Mouse (Mus musculus): ENCODE results near the gene Zdhhc6. TPM values are rescaled to one million over a fixed set of nuclear protein-coding genes. Genes with fewer than 3 reads are reported as not detected.

Gene Zdhhc6
- polyA plus RNA-seq, 1 experiment from 2014 or later: 103 TPM

DNA sequence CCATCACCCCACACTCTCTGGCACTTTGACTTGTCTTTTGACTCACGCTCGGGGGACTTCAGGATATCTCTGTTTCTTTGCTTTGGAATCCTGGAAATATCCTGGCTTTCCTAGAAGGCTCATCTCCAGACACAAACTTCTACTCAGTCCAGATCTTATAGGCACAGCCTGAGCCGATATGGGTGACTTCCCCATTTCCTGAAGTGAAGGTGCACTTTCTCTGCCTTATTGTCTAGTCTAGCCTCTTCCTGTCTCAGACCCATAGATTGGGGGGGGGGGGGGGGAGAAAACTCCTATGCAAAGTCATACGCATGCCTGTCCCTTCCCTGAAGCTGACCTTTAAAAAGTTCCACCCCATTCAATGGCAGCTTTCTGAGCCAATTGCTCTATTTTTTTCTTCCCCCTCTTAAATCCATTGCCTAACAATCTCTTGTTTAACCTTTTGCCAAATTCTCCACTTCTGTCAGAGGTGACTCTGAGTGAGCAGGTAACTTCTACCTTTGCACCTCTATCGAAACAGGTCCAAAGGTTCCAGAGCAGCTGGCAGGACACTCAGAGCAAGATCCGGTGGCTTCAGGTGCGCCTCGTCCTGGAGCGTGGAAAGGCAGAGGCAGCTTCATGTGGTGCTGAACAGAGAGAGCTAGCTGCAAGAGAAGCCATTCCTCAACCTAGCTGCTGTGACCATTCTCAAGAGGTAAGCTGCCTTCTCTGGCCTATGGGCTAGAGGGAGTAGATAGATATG, 64.3 kb downstream of the Zdhhc6 start, which contains the start of gene Acsl5:
Gene Acsl5, plus strand, starts transcription at position 556 of the 742 bp plus-strand sequence.
- 0 out of 2 replicates have a peak, but pooled peaks cover 4% of the 10 kb centered on the region for H3K4me1 ChIP-seq (ENCODE audit: control insufficient read depth, insufficient read depth, low read length)
- no peak for ATAC-seq (ENCODE audit: insufficient number of reproducible peaks, low FRiP score, low TSS enrichment, low read depth)
- H3K9ac ChIP-seq (ENCODE audit: low read length): no peak within 1 kb of the TSS
- no peak for DNase-seq (ENCODE audit: low spot score)
- WGBS: 90% methylated on average over 9 of the region's 9 CpGs
- no peak within 1 kb of the TSS for H3K4me3 ChIP-seq (ENCODE audit: low read depth, low read length)
- H3K36me3 ChIP-seq (ENCODE audit: control insufficient read depth, insufficient read depth, low read length): no peaks in the 10 kb centered on the region
- H3K27ac ChIP-seq (replicated peaks; ENCODE audit: low read depth, low read length): no peak within 1 kb of the TSS
- H3K9me3 ChIP-seq (ENCODE audit: control insufficient read depth, low read length): no peaks in the 10 kb centered on the region
- no peaks in the 10 kb centered on the region for H3K27me3 ChIP-seq (ENCODE audit: control insufficient read depth, insufficient read depth, low read length)
- H3K4me2 ChIP-seq (ENCODE audit: low read depth, severe bottlenecking): no peak within 1 kb of the TSS

DNA sequence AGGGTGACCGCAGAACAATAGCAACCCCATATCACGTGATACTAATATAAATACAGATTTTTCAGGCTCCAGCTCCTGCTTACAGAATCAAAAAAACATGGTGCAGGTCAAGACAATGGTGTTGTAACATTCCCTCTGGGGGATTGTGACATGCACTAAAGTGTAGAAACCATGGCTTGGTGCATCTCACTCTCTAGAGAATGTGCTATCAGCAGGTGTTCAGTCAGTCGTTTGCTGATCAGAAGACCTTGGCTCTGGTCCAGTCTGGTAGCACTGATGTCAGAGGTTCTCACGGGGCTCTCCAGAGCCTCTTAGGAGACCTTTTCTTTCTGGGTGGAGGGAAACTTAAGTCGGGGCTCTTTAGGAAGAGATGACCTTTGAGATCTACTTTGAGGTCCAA, 65.4 kb downstream of the Zdhhc6 start:
- ATAC-seq (ENCODE audit: insufficient number of reproducible peaks, low FRiP score, low TSS enrichment, low read depth) (no peak), DNase-seq (ENCODE audit: low spot score) (no peak)
- H3K27ac ChIP-seq (replicated peaks; ENCODE audit: low read depth, low read length): no peak overlapping the region
- no peaks in the 10 kb centered on the region for H3K27me3 ChIP-seq (ENCODE audit: control insufficient read depth, insufficient read depth, low read length)
- no peak overlapping the region for H3K4me2 ChIP-seq (ENCODE audit: low read depth, severe bottlenecking)
- H3K4me3 ChIP-seq (ENCODE audit: low read depth, low read length): no peak overlapping the region
- 0 out of 2 replicates have a peak, but pooled peaks cover 4% of the 10 kb centered on the region for H3K4me1 ChIP-seq (ENCODE audit: control insufficient read depth, insufficient read depth, low read length)
- WGBS: 88% methylated on average over 5 of the region's 5 CpGs
- H3K9ac ChIP-seq (ENCODE audit: low read length): no peak overlapping the region
- H3K36me3 ChIP-seq (ENCODE audit: control insufficient read depth, insufficient read depth, low read length): no peaks in the 10 kb centered on the region
- no peaks in the 10 kb centered on the region for H3K9me3 ChIP-seq (ENCODE audit: control insufficient read depth, low read length)

DNA sequence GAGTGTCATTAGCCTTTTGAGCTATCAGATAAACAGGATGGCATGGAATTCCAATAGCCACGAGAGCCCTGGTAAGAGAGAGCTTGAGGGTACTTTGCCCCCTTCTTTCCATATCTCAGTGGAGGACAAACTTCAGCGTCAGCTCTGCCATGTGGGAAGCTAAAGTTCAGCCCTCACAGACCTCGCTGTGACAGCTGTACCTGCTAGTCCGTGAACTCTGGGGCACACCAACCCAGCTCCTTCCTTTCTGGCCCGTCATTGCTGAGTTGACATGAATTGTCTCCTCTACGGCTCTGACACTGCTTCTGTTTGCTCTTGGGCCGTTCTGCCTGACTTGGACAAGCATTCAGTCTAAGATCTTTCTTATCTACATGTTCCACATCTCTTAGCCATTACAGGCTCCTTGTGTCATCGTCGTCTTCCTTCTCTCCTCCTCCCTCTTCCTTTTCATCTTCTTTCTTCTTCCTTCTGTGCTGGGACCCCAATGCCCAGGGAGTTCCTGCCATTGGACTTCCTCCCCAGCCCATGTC, 67.8 kb downstream of the Zdhhc6 start:
- Histone ChIP-seq H3K4me3 (ENCODE audit: low read depth, low read length) (no peak overlapping the region), H3K27me3 (ENCODE audit: control insufficient read depth, insufficient read depth, low read length) (no peaks in the 10 kb centered on the region), H3K9ac (ENCODE audit: low read length) (no peak overlapping the region), H3K4me1 (ENCODE audit: control insufficient read depth, insufficient read depth, low read length) (no peaks in the 10 kb centered on the region), H3K4me2 (ENCODE audit: low read depth, severe bottlenecking) (no peak overlapping the region), H3K27ac (replicated peaks; ENCODE audit: low read depth, low read length) (no peak overlapping the region), H3K9me3 (ENCODE audit: control insufficient read depth, low read length) (no peaks in the 10 kb centered on the region), H3K36me3 (ENCODE audit: control insufficient read depth, insufficient read depth, low read length) (no peaks in the 10 kb centered on the region)
- 73% methylated on average over 9 of the region's 9 CpGs for WGBS
- DNase-seq (ENCODE audit: low spot score) (no peak), ATAC-seq (ENCODE audit: insufficient number of reproducible peaks, low FRiP score, low TSS enrichment, low read depth) (no peak)

DNA sequence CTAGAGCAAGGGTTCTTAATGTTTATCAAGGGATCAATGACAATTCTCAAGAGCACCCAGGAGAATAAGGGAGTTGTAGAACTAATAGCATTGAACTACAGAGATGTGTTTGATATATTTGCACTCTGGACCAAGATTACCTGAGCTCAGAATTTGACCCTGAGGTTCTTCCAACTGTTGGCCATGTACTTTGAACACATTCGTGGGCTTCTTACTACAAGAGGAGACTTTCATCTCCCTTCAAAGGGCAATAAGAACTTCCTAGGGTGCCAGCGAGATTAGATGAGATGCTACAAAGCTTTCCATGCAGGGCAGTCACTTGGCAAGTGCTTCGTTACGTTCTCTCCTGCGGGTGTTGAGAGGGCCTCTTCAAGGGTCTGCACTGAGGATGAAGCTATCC, 68.3 kb downstream of the Zdhhc6 start:
- Histone ChIP-seq H3K4me2 (ENCODE audit: low read depth, severe bottlenecking) (no peak overlapping the region), H3K36me3 (ENCODE audit: control insufficient read depth, insufficient read depth, low read length) (no peaks in the 10 kb centered on the region), H3K4me1 (ENCODE audit: control insufficient read depth, insufficient read depth, low read length) (no peaks in the 10 kb centered on the region), H3K4me3 (ENCODE audit: low read depth, low read length) (no peak overlapping the region), H3K27ac (replicated peaks; ENCODE audit: low read depth, low read length) (no peak overlapping the region), H3K9ac (ENCODE audit: low read length) (no peak overlapping the region), H3K27me3 (ENCODE audit: control insufficient read depth, insufficient read depth, low read length) (no peaks in the 10 kb centered on the region), H3K9me3 (ENCODE audit: control insufficient read depth, low read length) (no peaks in the 10 kb centered on the region)
- ATAC-seq (ENCODE audit: insufficient number of reproducible peaks, low FRiP score, low TSS enrichment, low read depth) (no peak), DNase-seq (ENCODE audit: low spot score) (no peak)
- 84% methylated on average over 5 of the region's 5 CpGs for WGBS

DNA sequence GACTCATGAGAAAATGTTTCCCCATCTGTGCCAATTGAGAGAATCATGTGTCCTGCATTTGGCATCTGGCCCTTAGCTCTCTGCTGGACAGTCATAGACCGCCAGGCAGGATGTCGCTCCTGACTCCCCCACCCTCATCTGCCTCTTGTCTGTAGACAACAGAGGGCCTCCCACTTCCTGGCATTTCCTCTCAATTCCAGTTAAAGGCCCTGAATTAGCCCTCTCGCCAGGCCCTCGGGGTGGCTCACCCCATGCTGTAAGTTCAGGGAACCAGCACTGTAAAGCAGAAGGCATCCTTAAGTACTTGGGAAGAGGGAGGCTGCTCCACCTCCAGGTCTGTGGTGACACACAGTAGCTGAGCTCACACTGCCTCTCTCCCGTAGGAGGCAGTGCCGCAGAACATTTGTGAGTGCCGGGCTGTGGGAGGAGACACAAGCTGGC, 71.0 kb downstream of the Zdhhc6 start:
- no peak overlapping the region; the same call in 1 of the 2 replicates for H3K27ac ChIP-seq (replicated peaks; ENCODE audit: low read depth, low read length)

DNA sequence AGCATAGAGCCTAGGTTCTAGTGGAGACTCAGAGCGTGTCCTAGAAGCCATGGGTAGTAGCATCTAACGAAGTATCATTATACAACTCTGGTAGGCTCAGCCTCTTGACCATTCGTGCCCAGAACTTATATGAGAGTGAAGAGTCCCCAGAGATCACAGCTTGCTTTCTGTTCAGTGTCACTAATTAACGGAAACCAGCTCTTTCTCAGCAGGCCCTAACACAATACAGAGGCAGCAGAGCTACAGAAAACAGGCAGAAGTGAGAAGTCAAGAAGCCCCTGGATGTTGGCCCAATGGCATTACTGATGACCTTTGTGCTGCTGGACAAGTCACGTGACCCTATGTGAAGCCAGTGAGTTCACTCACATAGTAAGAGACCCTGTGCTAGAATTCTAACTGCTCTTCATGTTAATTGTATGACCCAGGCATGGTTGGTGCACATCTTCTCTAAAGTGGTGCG, 74.6 kb downstream of the Zdhhc6 start, which contains the start of gene Gucy2g:
Gene Gucy2g, minus strand, starts transcription at position 51 of the 460 bp plus-strand sequence.
- H3K27ac ChIP-seq (replicated peaks; ENCODE audit: low read depth, low read length): no peak within 1 kb of the TSS
- H3K4me3 ChIP-seq (ENCODE audit: low read depth, low read length): no peak within 1 kb of the TSS
- H3K9me3 ChIP-seq (ENCODE audit: control insufficient read depth, low read length): no peaks in the 10 kb centered on the region
- H3K27me3 ChIP-seq (ENCODE audit: control insufficient read depth, insufficient read depth, low read length): no peaks in the 10 kb centered on the region
- no peaks in the 10 kb centered on the region for H3K4me1 ChIP-seq (ENCODE audit: control insufficient read depth, insufficient read depth, low read length)
- no peak within 1 kb of the TSS for H3K4me2 ChIP-seq (ENCODE audit: low read depth, severe bottlenecking)
- DNase-seq (ENCODE audit: low spot score) (no peak), ATAC-seq (ENCODE audit: insufficient number of reproducible peaks, low FRiP score, low TSS enrichment, low read depth) (no peak)
- 80% methylated on average over 6 of the region's 6 CpGs for WGBS
- no peak within 1 kb of the TSS for H3K9ac ChIP-seq (ENCODE audit: low read length)
- no peaks in the 10 kb centered on the region for H3K36me3 ChIP-seq (ENCODE audit: control insufficient read depth, insufficient read depth, low read length)

More for the DNA sequence above, 71.0 kb downstream of the Zdhhc6 start:
- DNase-seq (ENCODE audit: low spot score): peak; percentile 30
- H3K4me2 ChIP-seq (ENCODE audit: low read depth, severe bottlenecking): no peak overlapping the region
- no peaks in the 10 kb centered on the region for H3K9me3 ChIP-seq (ENCODE audit: control insufficient read depth, low read length)
- no peak overlapping the region for H3K9ac ChIP-seq (ENCODE audit: low read length)
- ATAC-seq (ENCODE audit: insufficient number of reproducible peaks, low FRiP score, low TSS enrichment, low read depth): no peak
- 23% methylated on average over 7 of the region's 7 CpGs for WGBS
- no peaks in the 10 kb centered on the region for H3K4me1 ChIP-seq (ENCODE audit: control insufficient read depth, insufficient read depth, low read length)
- no peaks in the 10 kb centered on the region for H3K36me3 ChIP-seq (ENCODE audit: control insufficient read depth, insufficient read depth, low read length)
- no peak overlapping the region for H3K4me3 ChIP-seq (ENCODE audit: low read depth, low read length)
- no peaks in the 10 kb centered on the region for H3K27me3 ChIP-seq (ENCODE audit: control insufficient read depth, insufficient read depth, low read length)

DNA sequence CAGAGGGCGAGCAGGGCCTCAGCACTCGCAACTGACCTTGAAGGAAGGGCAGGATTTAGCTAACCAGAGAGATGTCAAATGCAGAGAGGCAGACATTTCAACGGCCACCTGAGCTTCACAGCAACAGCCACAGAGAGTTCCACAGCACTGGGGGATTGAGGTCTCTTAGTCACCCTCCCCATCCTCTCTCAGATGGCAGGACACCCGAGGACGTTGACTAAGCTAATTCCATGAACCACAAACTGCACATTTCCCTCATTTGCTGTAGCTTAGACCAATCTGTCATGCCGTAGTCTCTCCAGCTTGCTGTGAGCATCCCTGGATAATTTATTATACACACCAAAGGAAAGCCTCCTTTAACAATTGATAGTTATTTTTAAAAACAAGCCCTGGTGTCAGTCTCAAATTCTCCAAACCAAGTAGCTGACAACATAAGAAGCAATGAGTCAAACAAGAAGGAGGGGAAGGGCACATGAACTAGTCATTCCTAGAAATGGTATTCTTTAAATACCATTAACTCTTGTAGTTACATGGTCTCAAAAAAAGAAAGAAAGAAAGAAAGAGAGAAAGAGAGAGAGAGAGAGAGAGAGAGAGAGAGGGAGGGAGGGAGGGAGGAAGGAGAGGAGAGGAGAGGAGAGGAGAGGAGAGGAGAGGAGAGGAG, 75.9 kb downstream of the Zdhhc6 start:
- ATAC-seq (ENCODE audit: insufficient number of reproducible peaks, low FRiP score, low TSS enrichment, low read depth): no peak
- 82% methylated on average over 6 of the region's 6 CpGs for WGBS

DNA sequence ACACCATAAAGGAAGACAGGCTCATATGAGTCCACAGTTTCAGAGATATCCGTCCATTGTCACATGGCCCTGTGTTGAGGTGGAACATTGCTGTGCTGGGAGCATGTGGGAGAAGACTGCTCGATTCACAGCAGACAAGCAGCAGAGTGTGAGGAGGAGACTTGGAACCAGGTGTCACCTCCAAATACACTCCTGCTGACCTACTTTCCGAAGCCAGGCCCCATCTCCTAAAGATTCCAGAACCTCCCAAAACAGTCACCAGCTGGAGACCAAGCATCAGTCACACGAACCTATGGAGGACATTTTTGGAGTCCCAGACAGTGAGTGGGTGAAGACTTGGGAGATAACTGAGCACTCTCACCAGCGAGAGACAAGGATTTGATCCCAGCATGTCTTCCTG, 79.3 kb downstream of the Zdhhc6 start:
- no peak overlapping the region for H3K4me2 ChIP-seq (ENCODE audit: low read depth, severe bottlenecking)
- no peak for ATAC-seq (ENCODE audit: insufficient number of reproducible peaks, low FRiP score, low TSS enrichment, low read depth)
- WGBS: 78% methylated on average over 5 of the region's 5 CpGs
- no peak overlapping the region for H3K9ac ChIP-seq (ENCODE audit: low read length)
- DNase-seq (ENCODE audit: low spot score): no peak
- H3K4me1 ChIP-seq (ENCODE audit: control insufficient read depth, insufficient read depth, low read length): no peaks in the 10 kb centered on the region
- H3K36me3 ChIP-seq (ENCODE audit: control insufficient read depth, insufficient read depth, low read length): no peaks in the 10 kb centered on the region
- H3K27ac ChIP-seq (replicated peaks; ENCODE audit: low read depth, low read length): no peak overlapping the region
- no peaks in the 10 kb centered on the region for H3K27me3 ChIP-seq (ENCODE audit: control insufficient read depth, insufficient read depth, low read length)
- H3K9me3 ChIP-seq (ENCODE audit: control insufficient read depth, low read length): no peaks in the 10 kb centered on the region
- H3K4me3 ChIP-seq (ENCODE audit: low read depth, low read length): no peak overlapping the region

More for the DNA sequence above, 75.9 kb downstream of the Zdhhc6 start:
- no peaks in the 10 kb centered on the region for H3K9me3 ChIP-seq (ENCODE audit: control insufficient read depth, low read length)
- no peak overlapping the region for H3K9ac ChIP-seq (ENCODE audit: low read length)
- no peaks in the 10 kb centered on the region for H3K4me1 ChIP-seq (ENCODE audit: control insufficient read depth, insufficient read depth, low read length)
- no peaks in the 10 kb centered on the region for H3K27me3 ChIP-seq (ENCODE audit: control insufficient read depth, insufficient read depth, low read length)
- H3K4me2 ChIP-seq (ENCODE audit: low read depth, severe bottlenecking): no peak overlapping the region
- no peak overlapping the region for H3K27ac ChIP-seq (replicated peaks; ENCODE audit: low read depth, low read length)
- no peak overlapping the region for H3K4me3 ChIP-seq (ENCODE audit: low read depth, low read length)
- no peak for DNase-seq (ENCODE audit: low spot score)
- H3K36me3 ChIP-seq (ENCODE audit: control insufficient read depth, insufficient read depth, low read length): no peaks in the 10 kb centered on the region
